Mouse (Mus musculus): Measurements from ENCODE around the gene Parp4. TPM values are rescaled to one million over a fixed set of nuclear protein-coding genes. Genes with fewer than 3 reads are reported as not detected.

Parp4 gene
- polyA plus RNA-seq, 1 experiment from 2014 or later, result 2.1 TPM

DNA sequence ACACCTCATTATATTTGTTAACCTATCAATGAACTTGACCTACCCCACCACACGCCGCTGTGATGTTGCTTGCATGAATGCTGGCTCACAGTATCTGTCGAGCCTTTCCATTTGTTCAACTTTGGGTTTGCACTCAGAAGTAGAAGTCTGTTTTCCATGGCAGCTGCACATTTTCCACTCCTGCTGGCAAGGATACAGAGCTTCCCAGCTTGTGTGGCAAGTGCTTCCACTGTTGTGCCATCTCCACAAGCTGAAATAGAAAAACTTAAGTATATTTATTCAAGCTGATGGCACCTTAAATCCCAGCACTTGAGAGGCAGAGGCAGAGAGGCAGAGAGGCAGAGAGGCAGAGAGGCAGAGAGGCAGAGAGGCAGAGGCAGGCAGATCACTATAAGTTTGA lies 52.9 kb downstream of the Parp4 start:
- Histone ChIP-seq H3K9ac (ENCODE audit: low read depth, low read length) (no peak overlapping the region), H3K9me3 (replicated peaks; ENCODE audit: control insufficient read depth, low read length) (no peaks in the 10 kb centered on the region), H3K27me3 (ENCODE audit: control insufficient read depth, insufficient read depth, low read depth, low read length) (no peaks in the 10 kb centered on the region), H3K27ac (ENCODE audit: low read length) (no peak overlapping the region), H3K4me1 (ENCODE audit: control insufficient read depth, low read depth, low read length) (no peaks in the 10 kb centered on the region), H3K4me3 (ENCODE audit: low read depth, low read length) (no peak overlapping the region), H3K36me3 (ENCODE audit: control insufficient read depth, insufficient read depth) (peaks cover 4% of the 10 kb centered on the region), H3K4me2 (ENCODE audit: low read depth, low read length) (no peak overlapping the region)
- 71% methylated on average over 3 of the region's 3 CpGs for WGBS (ENCODE audit: insufficient replicate concordance)
- ATAC-seq (ENCODE audit: low read depth), result no peak

DNA sequence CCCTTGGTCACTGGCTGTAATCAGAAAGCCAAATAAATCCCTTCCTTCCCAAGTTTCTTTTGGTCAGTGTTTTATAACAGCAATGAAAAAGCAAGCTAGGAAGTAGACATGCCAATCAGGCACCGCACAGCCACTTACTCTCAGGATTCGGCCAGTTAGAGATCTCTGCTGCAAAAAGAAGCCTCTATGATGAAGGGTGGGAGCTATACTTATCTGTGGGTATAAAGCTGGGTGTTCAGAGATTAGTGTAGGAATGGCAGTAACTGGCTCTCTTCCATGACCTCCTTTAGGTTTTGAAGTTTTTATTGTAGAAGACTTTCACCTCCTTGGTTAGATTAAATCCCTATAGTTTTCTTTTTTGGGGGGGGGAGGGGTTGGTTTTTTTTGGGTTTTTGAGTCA lies 55.7 kb downstream of the Parp4 start:
- no peak for ATAC-seq (ENCODE audit: low read depth)
- Histone ChIP-seq H3K4me1 (ENCODE audit: control insufficient read depth, low read depth, low read length) (no peaks in the 10 kb centered on the region; the same call in 1 of the 2 replicates), H3K27me3 (ENCODE audit: control insufficient read depth, insufficient read depth, low read depth, low read length) (no peaks in the 10 kb centered on the region), H3K4me3 (ENCODE audit: low read depth, low read length) (no peak overlapping the region), H3K4me2 (ENCODE audit: low read depth, low read length) (no peak overlapping the region), H3K27ac (ENCODE audit: low read length) (no peak overlapping the region), H3K9ac (ENCODE audit: low read depth, low read length) (no peak overlapping the region), H3K9me3 (replicated peaks; ENCODE audit: control insufficient read depth, low read length) (no peaks in the 10 kb centered on the region), H3K36me3 (ENCODE audit: control insufficient read depth, insufficient read depth) (peaks cover 8% of the 10 kb centered on the region)
- WGBS (ENCODE audit: insufficient replicate concordance), result 55% methylated on average over 2 of the region's 2 CpGs

DNA sequence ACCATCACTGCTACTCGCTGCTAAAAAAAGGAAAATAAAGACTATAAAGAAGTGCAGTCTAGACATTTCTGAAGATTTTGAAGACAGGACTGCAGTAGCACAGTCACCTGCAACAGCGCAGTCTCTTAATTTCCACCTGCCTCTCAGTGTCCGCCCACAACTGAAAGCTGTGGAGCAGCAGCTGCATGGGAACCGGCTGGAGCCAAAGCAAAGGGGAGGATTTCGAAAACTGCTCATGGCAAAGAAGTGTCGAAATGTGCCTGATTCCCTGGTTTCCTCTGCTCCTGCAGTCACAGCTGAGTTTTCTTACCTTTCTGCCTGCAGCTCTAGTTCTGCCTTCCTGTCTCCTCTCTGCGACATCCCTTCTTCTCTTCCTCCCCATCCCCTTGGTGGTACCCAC lies 71.8 kb downstream of the Parp4 start:
- H3K27ac ChIP-seq (ENCODE audit: low read length), result no peak overlapping the region
- H3K9ac ChIP-seq (ENCODE audit: low read depth, low read length), result no peak overlapping the region
- H3K4me2 ChIP-seq (ENCODE audit: low read depth, low read length), result no peak overlapping the region
- no peaks in the 10 kb centered on the region for H3K9me3 ChIP-seq (replicated peaks; ENCODE audit: control insufficient read depth, low read length)
- 63% methylated on average over 7 of the region's 7 CpGs for WGBS (ENCODE audit: insufficient replicate concordance)
- H3K27me3 ChIP-seq (ENCODE audit: control insufficient read depth, insufficient read depth, low read depth, low read length), result no peaks in the 10 kb centered on the region
- no peaks in the 10 kb centered on the region for H3K4me1 ChIP-seq (ENCODE audit: control insufficient read depth, low read depth, low read length)
- H3K36me3 ChIP-seq (ENCODE audit: control insufficient read depth, insufficient read depth), result no peaks in the 10 kb centered on the region
- H3K4me3 ChIP-seq (ENCODE audit: low read depth, low read length), result no peak overlapping the region
- ATAC-seq (ENCODE audit: low read depth), result no peak

DNA sequence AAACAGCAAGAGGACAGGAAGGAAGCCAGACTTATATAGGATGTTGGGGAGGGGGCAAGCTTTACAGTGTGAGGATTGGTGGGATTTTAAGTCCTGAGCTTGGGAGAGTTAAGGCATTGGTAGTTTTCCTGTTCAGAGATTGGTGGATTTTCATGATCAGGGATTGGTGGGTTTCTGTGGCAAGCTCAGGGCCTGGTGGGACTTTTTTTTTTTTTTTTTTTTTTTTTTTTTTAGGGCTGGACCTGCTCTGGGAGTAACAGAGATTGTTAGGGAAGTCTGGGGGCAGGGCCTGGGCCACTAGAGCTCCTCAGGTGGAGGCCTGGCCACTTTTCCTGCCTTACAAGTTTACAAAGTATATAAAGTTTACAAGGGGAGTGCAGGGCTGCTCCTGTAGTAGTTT lies 74.0 kb downstream of the Parp4 start:
- Histone ChIP-seq H3K4me3 (ENCODE audit: low read depth, low read length) (no peak overlapping the region), H3K4me1 (ENCODE audit: control insufficient read depth, low read depth, low read length) (no peaks in the 10 kb centered on the region), H3K4me2 (ENCODE audit: low read depth, low read length) (no peak overlapping the region), H3K27ac (ENCODE audit: low read length) (no peak overlapping the region), H3K36me3 (ENCODE audit: control insufficient read depth, insufficient read depth) (peaks cover 6% of the 10 kb centered on the region), H3K9ac (ENCODE audit: low read depth, low read length) (no peak overlapping the region), H3K27me3 (ENCODE audit: control insufficient read depth, insufficient read depth, low read depth, low read length) (no peaks in the 10 kb centered on the region), H3K9me3 (replicated peaks; ENCODE audit: control insufficient read depth, low read length) (no peaks in the 10 kb centered on the region)
- no peak for ATAC-seq (ENCODE audit: low read depth)

DNA sequence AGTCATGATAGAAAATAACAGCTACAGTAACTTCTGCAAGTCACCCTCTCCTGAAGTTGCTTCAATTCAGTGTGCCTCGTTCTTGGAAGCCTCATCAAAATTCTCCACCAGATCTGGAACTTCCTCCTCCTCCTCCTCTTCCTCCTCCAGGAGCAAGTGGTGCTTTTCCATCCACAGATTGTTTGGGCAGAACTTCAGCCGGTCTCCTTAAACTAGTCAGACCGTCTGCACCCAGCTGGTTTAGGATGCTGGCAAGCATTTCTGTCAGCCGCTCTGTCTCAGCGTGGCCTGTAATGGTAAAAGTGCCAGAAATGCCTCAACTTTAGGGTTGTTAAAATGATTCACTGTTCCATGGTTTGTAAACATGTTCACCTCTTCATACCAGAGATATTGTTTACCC lies 90.2 kb downstream of the Parp4 start:
- ATAC-seq (ENCODE audit: low read depth), result no peak

DNA sequence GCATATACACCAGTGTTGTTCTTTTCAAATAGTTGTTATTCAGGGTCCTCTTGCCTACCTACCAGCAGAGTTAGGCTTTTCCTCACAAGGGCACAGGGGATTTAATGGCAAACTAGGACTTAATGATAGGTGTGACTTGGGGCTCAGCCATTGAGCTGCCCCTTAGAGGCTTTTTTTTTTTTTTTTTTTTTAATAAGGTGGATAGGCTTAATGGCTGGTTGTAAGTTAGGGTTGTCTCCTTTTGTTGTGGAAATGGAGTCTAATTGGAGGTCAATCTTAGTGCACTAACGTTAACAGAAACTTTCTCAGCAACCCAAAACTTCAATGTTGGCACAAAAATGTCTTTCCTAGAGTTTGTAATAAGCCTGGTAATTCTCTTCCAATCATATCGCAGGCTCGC lies 91.5 kb downstream of the Parp4 start:
- H3K9me3 ChIP-seq (replicated peaks; ENCODE audit: control insufficient read depth, low read length), result no peaks in the 10 kb centered on the region
- peak overlapping the region; percentile 89; the same call in 1 of the 2 replicates for H3K4me3 ChIP-seq (ENCODE audit: low read depth, low read length)
- H3K27ac ChIP-seq (ENCODE audit: low read length), result no peak overlapping the region
- no peak overlapping the region for H3K9ac ChIP-seq (ENCODE audit: low read depth, low read length)
- no peaks in the 10 kb centered on the region for H3K36me3 ChIP-seq (ENCODE audit: control insufficient read depth, insufficient read depth)
- WGBS (ENCODE audit: insufficient replicate concordance), result 86% methylated on average over 3 of the region's 3 CpGs
- peak overlapping the region; percentile 83; the same call in 1 of the 2 replicates for H3K4me2 ChIP-seq (ENCODE audit: low read depth, low read length)
- no peaks in the 10 kb centered on the region for H3K27me3 ChIP-seq (ENCODE audit: control insufficient read depth, insufficient read depth, low read depth, low read length)
- no peak for ATAC-seq (ENCODE audit: low read depth)
- peaks cover 13% of the 10 kb centered on the region for H3K4me1 ChIP-seq (ENCODE audit: control insufficient read depth, low read depth, low read length)

More for the DNA sequence above, 90.2 kb downstream of the Parp4 start:
- Histone ChIP-seq H3K4me3 (ENCODE audit: low read depth, low read length) (no peak overlapping the region), H3K27me3 (ENCODE audit: control insufficient read depth, insufficient read depth, low read depth, low read length) (no peaks in the 10 kb centered on the region), H3K27ac (ENCODE audit: low read length) (no peak overlapping the region), H3K36me3 (ENCODE audit: control insufficient read depth, insufficient read depth) (no peaks in the 10 kb centered on the region), H3K9ac (ENCODE audit: low read depth, low read length) (no peak overlapping the region), H3K9me3 (replicated peaks; ENCODE audit: control insufficient read depth, low read length) (no peaks in the 10 kb centered on the region), H3K4me2 (ENCODE audit: low read depth, low read length) (no peak overlapping the region), H3K4me1 (ENCODE audit: control insufficient read depth, low read depth, low read length) (peaks cover 13% of the 10 kb centered on the region)
- WGBS (ENCODE audit: insufficient replicate concordance), result 65% methylated on average over 5 of the region's 5 CpGs

DNA sequence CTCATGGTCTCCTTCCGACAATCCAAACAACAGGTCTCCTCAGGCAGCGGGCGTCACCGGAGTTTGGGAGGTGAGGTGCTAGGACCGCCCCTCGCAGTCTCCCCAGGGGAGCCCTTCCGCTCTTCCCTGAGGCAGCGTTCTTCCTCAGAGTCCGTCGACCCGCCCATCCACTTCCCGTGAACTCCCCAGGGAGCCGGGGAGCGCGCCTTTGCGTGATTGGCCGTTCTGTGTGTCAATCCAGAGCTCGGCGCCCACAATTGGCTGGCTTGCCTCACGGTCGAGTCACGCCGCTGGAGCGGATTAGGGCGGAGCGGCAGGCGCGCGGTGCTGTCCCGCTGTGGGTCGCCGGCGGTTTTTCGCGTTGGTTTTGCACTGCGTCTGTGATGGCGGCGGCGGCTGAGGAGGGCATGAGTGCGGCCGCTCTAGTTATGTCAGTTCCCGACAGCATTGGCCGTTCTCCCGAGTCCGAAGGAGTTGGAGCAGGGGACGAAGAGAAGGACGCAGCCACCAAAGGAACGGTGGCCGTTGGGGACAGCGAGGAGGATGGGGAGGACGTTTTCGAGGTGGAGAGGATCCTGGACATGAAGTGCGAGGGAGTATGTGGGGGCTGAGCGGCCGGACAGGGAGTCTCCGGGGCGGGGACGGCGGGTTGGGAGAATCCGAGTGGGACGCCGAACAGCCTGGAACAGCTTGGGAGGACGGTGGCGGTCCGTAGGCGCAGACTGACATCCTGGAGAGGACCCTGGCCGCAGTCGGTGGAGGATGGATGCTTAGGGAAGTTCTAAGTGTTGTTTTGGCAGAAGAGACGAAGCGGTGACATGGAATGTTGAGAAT lies 92.8 kb downstream of the Parp4 start, which contains the start of gene Mphosph8:
Gene Mphosph8, plus strand, starts transcription at position 280 of the 834 bp plus-strand sequence.
- WGBS (ENCODE audit: insufficient replicate concordance), result under 1% methylated on average over 70 of the region's 70 CpGs
- Histone ChIP-seq H3K9me3 (replicated peaks; ENCODE audit: control insufficient read depth, low read length) (no peaks in the 10 kb centered on the region), H3K27ac (ENCODE audit: low read length) (peak within 1 kb of the TSS; percentile 88), H3K4me2 (ENCODE audit: low read depth, low read length) (peak within 1 kb of the TSS; percentile 86), H3K36me3 (ENCODE audit: control insufficient read depth, insufficient read depth) (peaks cover 4% of the 10 kb centered on the region), H3K4me3 (ENCODE audit: low read depth, low read length) (peak within 1 kb of the TSS; percentile 89), H3K9ac (ENCODE audit: low read depth, low read length) (peak within 1 kb of the TSS; percentile 90), H3K27me3 (ENCODE audit: control insufficient read depth, insufficient read depth, low read depth, low read length) (no peaks in the 10 kb centered on the region), H3K4me1 (ENCODE audit: control insufficient read depth, low read depth, low read length) (peaks cover 13% of the 10 kb centered on the region)
- peak; percentile 99 for ATAC-seq (ENCODE audit: low read depth)

DNA sequence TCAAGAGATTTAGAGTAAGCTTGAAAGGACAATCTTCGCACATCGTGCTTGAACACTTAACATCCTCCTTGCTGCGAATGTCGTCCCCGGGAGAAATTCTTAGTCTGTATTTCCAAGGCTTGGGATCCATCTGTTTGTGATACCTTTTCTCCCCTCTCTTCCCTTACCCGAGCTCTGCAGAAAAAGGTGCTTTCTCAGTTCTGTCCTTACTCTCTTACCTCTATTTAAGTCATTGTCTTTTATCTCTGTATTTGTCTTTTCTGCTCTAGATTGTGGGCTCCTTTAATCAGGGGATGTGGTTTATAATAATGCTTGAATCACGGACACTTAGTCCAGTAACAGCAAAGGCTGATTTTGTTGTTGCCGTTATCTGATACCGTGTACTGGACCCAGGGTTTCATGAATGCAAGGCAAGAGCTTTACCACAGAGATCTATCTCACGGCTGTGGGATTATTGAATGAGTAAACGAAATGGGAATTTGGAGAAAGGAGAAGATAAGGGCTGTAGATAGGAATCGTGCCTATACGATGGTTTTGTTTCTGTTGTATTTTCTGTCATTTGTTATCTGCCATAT lies 93.7 kb downstream of the Parp4 start:
- no peak for ATAC-seq (ENCODE audit: low read depth)

DNA sequence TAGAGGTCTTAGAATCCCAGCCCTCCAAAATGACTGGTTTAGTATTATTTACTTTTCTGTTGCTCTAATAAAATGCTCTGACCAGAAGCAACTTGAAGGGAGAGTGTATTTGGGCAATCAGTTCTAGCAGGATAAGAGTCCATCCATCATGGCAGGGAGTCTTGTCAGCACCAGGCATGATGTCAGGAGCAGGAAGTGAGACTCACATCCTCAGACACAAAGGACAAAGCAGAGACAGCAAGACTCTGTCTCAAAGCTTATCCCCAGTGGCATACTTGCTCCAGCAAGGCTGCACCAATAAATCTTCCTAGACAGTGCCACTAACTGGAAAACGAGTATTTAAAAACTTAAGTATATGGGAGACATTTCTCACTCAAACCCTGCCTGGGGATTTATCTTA lies 110.0 kb downstream of the Parp4 start:
- Histone ChIP-seq H3K4me3 (ENCODE audit: low read depth, low read length) (no peak overlapping the region), H3K9me3 (replicated peaks; ENCODE audit: control insufficient read depth, low read length) (no peaks in the 10 kb centered on the region), H3K27ac (ENCODE audit: low read length) (no peak overlapping the region), H3K4me2 (ENCODE audit: low read depth, low read length) (no peak overlapping the region), H3K36me3 (ENCODE audit: control insufficient read depth, insufficient read depth) (peaks cover 20% of the 10 kb centered on the region; the same call in 1 of the 2 replicates), H3K4me1 (ENCODE audit: control insufficient read depth, low read depth, low read length) (no peaks in the 10 kb centered on the region), H3K9ac (ENCODE audit: low read depth, low read length) (no peak overlapping the region), H3K27me3 (ENCODE audit: control insufficient read depth, insufficient read depth, low read depth, low read length) (no peaks in the 10 kb centered on the region)
- WGBS (ENCODE audit: insufficient replicate concordance), result 45% methylated on average over 1 of the region's 1 CpGs
- ATAC-seq (ENCODE audit: low read depth), result no peak

More for the DNA sequence above, 93.7 kb downstream of the Parp4 start:
- H3K9ac ChIP-seq (ENCODE audit: low read depth, low read length), result peak overlapping the region; percentile 90
- H3K27ac ChIP-seq (ENCODE audit: low read length), result peak overlapping the region; percentile 88
- peak overlapping the region; percentile 86 for H3K4me2 ChIP-seq (ENCODE audit: low read depth, low read length)
- H3K9me3 ChIP-seq (replicated peaks; ENCODE audit: control insufficient read depth, low read length), result no peaks in the 10 kb centered on the region
- H3K4me1 ChIP-seq (ENCODE audit: control insufficient read depth, low read depth, low read length), result peaks cover 13% of the 10 kb centered on the region
- H3K36me3 ChIP-seq (ENCODE audit: control insufficient read depth, insufficient read depth), result peaks cover 6% of the 10 kb centered on the region
- no peaks in the 10 kb centered on the region for H3K27me3 ChIP-seq (ENCODE audit: control insufficient read depth, insufficient read depth, low read depth, low read length)
- peak overlapping the region; percentile 89 for H3K4me3 ChIP-seq (ENCODE audit: low read depth, low read length)
- 2% methylated on average over 13 of the region's 13 CpGs for WGBS (ENCODE audit: insufficient replicate concordance)
